Mouse (Mus musculus) liver, adult 2 months (tissue): Measurements from ENCODE around the gene Col2a1. TPM values are rescaled to one million over a fixed set of nuclear protein-coding genes. Genes with fewer than 3 reads are reported as not detected.

Source experiments
- DNase-seq: peaks from one replicate; pipeline ENCODE4 v3.0.0-alpha.2; 2011; ENCODE audit warnings: low read depth, low spot score; ENCODE audit errors: extremely low read depth
- H3K27ac ChIP-seq: fragments of 200-500 bp; replicated peaks from 2 replicates; pipeline ENCODE4 v1.5.1; 2012; ENCODE audit warnings: low read depth, mild to moderate bottlenecking, control low read depth, inconsistent platforms, low read length; ENCODE audit not compliant: insufficient read depth
- H3K27me3 ChIP-seq: fragments of 200-500 bp; 2 replicates; pipeline ENCODE4 v1.6.1; 2012; ENCODE audit warnings: mild to moderate bottlenecking, moderate library complexity, low read length, inconsistent platforms; ENCODE audit not compliant: control insufficient read depth, insufficient read depth
- H3K36me3 ChIP-seq: fragments of 200-500 bp; 2 replicates; pipeline ENCODE4 v1.6.1; 2012; ENCODE audit warnings: low read length, inconsistent platforms; ENCODE audit not compliant: control insufficient read depth, insufficient read depth
- H3K4me1 ChIP-seq: fragments of 200-500 bp; 2 replicates; pipeline ENCODE4 v1.6.1; 2011; ENCODE audit warnings: low read length; ENCODE audit not compliant: control insufficient read depth, insufficient read depth
- H3K4me3 ChIP-seq: fragments of 200-500 bp; 2 replicates; pipeline ENCODE4 v1.5.1; 2011; ENCODE audit warnings: low read depth, mild to moderate bottlenecking, control low read depth, low read length, moderate library complexity; ENCODE audit not compliant: insufficient read depth
- H3K79me2 ChIP-seq: fragments of 200-500 bp; 2 replicates; pipeline ENCODE4 v1.6.1; 2012; ENCODE audit warnings: inconsistent platforms, mild to moderate bottlenecking, low read length, moderate library complexity; ENCODE audit not compliant: control insufficient read depth, insufficient read depth
- H3K9ac ChIP-seq: fragments of 200-500 bp; 2 replicates; pipeline ENCODE4 v1.6.1; 2012; ENCODE audit warnings: low read depth, mild to moderate bottlenecking, control low read depth, inconsistent platforms, low read length
- CTCF ChIP-seq: fragments of 200-500 bp; IDR thresholded peaks from 2 replicates; pipeline ENCODE4 v1.5.1; 2011; ENCODE audit warnings: low read depth, low read length, control low read depth
- POLR2A ChIP-seq: fragments of 200-500 bp; IDR thresholded peaks from 2 replicates; pipeline ENCODE4 v1.6.1; 2011; ENCODE audit warnings: low read length, control low read depth; ENCODE audit not compliant: insufficient read depth; ENCODE audit errors: extremely low read depth
- WGBS: fragments of 180-500 bp; shearing (Covaris S2); methylation state at CpG from one replicate; pipeline ENCODE4 v1.1.7; 2018; 5-methylcytosine and 5-hydroxymethylcytosine counted together
- polyA plus RNA-seq: library from polyadenylated mRNA; depleted of rRNA; stranded (reverse); fragments of >200 nt; gene quantifications from 2 replicates; pipeline ENCODE4 v1.2.3, GENCODE M21; 2012
- total RNA-seq: library from RNA; depleted of rRNA; stranded (reverse); fragments of >200 nt; gene quantifications from 2 replicates; pipeline ENCODE4 v1.2.3, GENCODE M21; 2014

Gene Col2a1
- total and polyA plus RNA-seq, 2 experiments = not detected

DNA sequence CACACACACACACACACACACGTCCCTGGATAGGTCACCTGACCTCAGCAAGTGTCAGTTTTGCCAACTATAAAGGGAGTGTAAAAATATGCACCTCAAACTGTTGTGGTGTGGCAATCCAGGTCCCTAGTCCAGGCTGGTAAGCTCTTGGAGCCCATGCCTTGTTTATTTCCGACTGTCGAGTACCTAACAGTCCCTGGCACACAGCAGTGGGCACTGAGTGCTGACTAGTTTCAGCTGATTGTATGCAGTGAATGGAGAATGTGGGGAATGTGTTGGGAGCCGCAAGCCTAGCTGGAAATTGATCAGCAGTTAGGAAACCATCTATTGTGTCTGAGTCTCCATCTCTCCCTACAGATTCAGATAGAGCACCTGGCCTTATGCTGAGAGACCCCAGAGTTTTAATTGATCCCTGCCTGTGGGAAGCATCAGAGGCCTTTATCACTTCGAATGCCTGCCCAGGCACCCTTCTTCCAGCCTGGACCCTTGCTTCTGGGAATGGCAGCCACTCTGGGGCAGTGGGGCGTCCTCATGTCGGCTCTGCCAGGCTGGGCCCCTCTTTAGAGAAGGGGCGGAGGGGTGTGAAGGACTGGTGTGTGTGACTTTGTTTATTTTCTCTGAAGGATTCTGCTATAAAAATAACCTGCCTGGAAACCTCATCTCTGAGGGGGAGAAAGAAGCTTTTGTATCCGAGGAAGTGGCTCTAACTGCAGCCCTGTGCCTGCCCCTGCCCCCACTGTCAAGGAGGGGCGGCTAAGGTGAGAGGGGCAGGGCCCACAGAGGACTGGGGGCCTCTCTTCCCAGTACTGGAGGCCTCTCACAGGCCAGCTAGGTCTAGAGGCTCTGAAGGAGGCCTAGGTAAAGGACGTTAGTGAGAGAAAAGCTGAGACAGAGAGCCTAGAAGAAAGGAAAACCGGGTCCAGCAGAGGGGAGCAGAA lies 22.7 kb upstream of the Col2a1 start:
- peaks cover 5% of the 10 kb centered on the region; the same call in 1 of the 2 replicates for H3K27me3 ChIP-seq
- 54% methylated on average over 12 of the region's 12 CpGs for WGBS
- TF ChIP-seq POLR2A (no peak), CTCF (no peak)
- no peaks in the 10 kb centered on the region for H3K36me3 ChIP-seq
- H3K27ac ChIP-seq = no peak overlapping the region
- H3K4me1 ChIP-seq = no peaks in the 10 kb centered on the region
- no peaks in the 10 kb centered on the region for H3K79me2 ChIP-seq
- H3K4me3 ChIP-seq = no peak overlapping the region
- no peak overlapping the region for H3K9ac ChIP-seq
- no peak for DNase-seq

GRCm38 (mm10) chr15:98025611-98026010 lies 21.1 kb upstream of the Col2a1 start:
- H3K79me2 ChIP-seq = no peaks in the 10 kb centered on the region
- H3K4me1 ChIP-seq = no peaks in the 10 kb centered on the region
- peaks cover 5% of the 10 kb centered on the region; the same call in 1 of the 2 replicates for H3K27me3 ChIP-seq
- no peak overlapping the region for H3K4me3 ChIP-seq
- TF ChIP-seq POLR2A (no peak), CTCF (no peak)
- WGBS = 64% methylated on average over 4 of the region's 4 CpGs
- no peak overlapping the region for H3K27ac ChIP-seq
- H3K36me3 ChIP-seq = no peaks in the 10 kb centered on the region
- H3K9ac ChIP-seq = no peak overlapping the region
- no peak for DNase-seq

DNA sequence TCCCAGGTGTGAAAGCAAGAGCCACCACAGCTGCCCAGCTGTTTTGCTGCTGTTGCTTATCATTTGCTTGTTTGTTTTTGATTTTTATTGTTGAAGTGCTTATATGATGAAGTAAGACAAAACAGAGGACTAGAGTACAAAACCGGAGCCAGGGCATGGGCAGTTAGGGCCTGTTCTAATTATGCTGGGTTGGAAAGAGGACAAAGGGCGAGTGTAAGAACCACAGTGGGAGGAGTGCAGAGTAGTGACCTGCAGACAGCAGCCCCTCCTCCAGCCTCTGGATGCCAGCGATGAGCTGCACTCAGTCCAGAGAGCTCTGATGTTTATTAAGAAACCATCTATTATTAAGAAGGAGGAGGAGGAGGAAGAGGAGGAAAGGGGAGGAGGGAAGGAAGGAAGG lies 18.6 kb upstream of the Col2a1 start:
- Histone ChIP-seq H3K4me1 (no peaks in the 10 kb centered on the region), H3K27ac (no peak overlapping the region), H3K4me3 (no peak overlapping the region), H3K27me3 (peaks cover 5% of the 10 kb centered on the region; the same call in 1 of the 2 replicates), H3K9ac (no peak overlapping the region), H3K79me2 (no peaks in the 10 kb centered on the region), H3K36me3 (no peaks in the 10 kb centered on the region)
- DNase-seq = no peak
- TF ChIP-seq CTCF = no peak
- TF ChIP-seq POLR2A = no peak
- WGBS = 36% methylated on average over 3 of the region's 3 CpGs

- Histone ChIP-seq H3K27me3 (0 out of 2 replicates have a peak, but pooled peaks cover 3% of the 10 kb centered on the region), H3K27ac (no peak overlapping the region), H3K36me3 (no peaks in the 10 kb centered on the region), H3K4me1 (no peaks in the 10 kb centered on the region), H3K9ac (no peak overlapping the region), H3K4me3 (no peak overlapping the region), H3K79me2 (no peaks in the 10 kb centered on the region)
- no peak for DNase-seq
- 77% methylated on average over 2 of the region's 2 CpGs for WGBS
- TF ChIP-seq POLR2A (no peak), CTCF (no peak)
Measured at GRCm38 (mm10) chr15:98021886-98022285, 17.4 kb upstream of the Col2a1 start.

DNA sequence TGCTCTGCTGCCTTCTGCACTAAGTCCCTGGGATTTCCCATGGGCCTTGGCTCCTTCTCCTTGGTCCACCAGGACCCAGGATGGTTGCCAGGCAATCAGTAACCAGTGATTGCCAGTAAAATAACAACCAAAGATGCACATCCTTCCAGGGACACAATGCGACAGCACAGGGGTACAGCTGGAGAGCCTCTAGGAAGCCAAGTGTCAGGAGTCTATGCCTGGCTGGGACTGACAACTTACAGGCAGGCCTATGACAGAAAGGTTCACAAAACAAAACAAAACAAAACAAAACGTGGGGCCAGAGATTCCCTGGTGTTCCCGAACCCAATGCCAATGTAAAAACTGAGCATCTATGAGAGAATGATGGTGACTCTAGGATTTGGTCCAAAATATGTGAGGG lies 14.6 kb upstream of the Col2a1 start:
- Histone ChIP-seq H3K4me1 (no peaks in the 10 kb centered on the region), H3K4me3 (no peak overlapping the region), H3K27ac (no peak overlapping the region), H3K79me2 (no peaks in the 10 kb centered on the region), H3K27me3 (0 out of 2 replicates have a peak, but pooled peaks cover 3% of the 10 kb centered on the region), H3K36me3 (no peaks in the 10 kb centered on the region), H3K9ac (no peak overlapping the region)
- WGBS = 68% methylated on average over 3 of the region's 3 CpGs
- no peak for DNase-seq
- TF ChIP-seq POLR2A (no peak), CTCF (no peak)

DNA sequence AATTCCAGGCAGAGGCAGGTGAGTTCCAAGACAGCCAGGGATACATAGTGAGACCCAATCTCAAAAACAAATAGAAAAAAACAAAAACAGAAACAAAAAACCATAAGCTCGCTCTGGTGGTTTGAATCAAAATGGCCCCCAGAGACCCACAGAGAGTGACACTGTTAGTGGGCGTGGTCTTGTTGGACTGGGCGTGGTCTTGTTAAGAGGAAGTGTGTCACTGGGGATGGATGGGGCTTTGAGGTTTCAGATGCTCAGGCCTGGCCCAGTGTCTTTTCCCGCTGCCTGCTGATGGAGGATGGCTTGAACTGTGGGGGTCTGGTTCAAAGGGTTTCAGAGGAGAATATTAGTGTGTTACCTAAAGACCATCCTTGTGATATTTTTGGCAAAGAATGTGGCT lies 13.4 kb upstream of the Col2a1 start:
- no peaks in the 10 kb centered on the region for H3K79me2 ChIP-seq
- 82% methylated on average over 4 of the region's 4 CpGs for WGBS
- H3K4me1 ChIP-seq = no peaks in the 10 kb centered on the region

More for the DNA sequence above, 13.4 kb upstream of the Col2a1 start:
- TF ChIP-seq POLR2A = no peak
- TF ChIP-seq CTCF = no peak
- H3K27ac ChIP-seq = no peak overlapping the region
- no peaks in the 10 kb centered on the region for H3K36me3 ChIP-seq
- H3K4me3 ChIP-seq = no peak overlapping the region
- no peak for DNase-seq
- no peak overlapping the region for H3K9ac ChIP-seq
- 0 out of 2 replicates have a peak, but pooled peaks cover 3% of the 10 kb centered on the region for H3K27me3 ChIP-seq
